Mouse (Mus musculus): Measurements from ENCODE around the gene Elmo1.

DNA sequence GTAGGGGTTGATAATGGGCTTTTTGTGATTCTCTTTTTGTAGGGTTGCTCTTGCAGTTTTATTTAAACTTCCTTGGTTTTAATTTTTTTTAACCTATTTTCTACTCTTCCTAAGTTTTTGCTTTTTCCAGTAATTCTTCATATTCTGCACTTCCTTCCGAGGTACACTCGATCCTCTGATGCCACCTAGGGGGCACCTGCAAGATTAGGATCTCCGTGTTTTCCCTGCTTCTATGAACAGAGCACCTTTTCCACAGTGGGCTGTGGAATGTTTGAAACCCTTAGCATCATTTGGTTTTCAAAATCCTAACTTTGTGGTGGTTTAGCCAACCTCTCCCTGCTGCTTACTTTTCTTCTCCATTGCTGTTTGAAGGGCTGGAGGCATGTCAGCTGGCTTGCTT, 181.4 kb downstream of the Elmo1 start:
- TF ChIP-seq GATA1 (IDR thresholded peaks at IDR 0.05; ENCODE audit: borderline replicate concordance, low read length) = no peak
- TF ChIP-seq FLI1 (IDR thresholded peaks at IDR 0.05; ENCODE audit: low read length) = no peak

Data from megakaryocyte, embryonic 14.5 days (primary cell).